In the genomic region with DNA sequence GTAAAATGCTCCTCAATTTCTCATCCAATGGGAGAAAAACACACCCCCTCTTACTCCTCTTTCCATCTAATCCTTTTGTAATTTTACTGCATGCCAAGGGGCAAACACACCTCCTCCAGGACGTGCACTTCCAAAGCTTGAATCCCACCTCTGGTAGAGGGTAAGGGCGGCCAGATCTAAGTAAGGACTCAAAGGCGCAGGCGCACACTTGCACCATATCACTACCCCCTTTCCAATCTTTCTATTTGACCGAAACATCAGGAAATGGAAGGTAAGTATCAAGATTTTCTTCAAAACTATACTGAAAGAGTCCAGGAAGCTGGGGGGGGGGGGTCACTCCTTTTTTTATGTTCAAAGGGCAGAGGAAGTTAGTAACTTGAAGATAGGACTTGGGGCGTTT, we compare ENCODE assay signal across 8 mouse cellular contexts. TPM values are rescaled to one million over a fixed set of nuclear protein-coding genes. Genes with fewer than 3 reads are reported as not detected.
DNase-seq lines count a peak whose midpoint lies in the region; ATAC-seq and TF ChIP-seq lines count a peak whose summit lies in the region.

A gene (plus strand): TSS at position 109 of the 400 bp plus-strand sequence.

- peak within 1 kb of the TSS; percentile 95 for H3K27ac ChIP-seq in forebrain, embryonic 10.5 days
- H3K27ac ChIP-seq in limb, embryonic 13.5 days = no peak within 1 kb of the TSS
- H3K27ac ChIP-seq in small intestine, adult 2 months (ENCODE audit: insufficient read depth, low read depth, low read length) = no peak within 1 kb of the TSS

- TF ChIP-seq POLR2A in small intestine, adult 2 months (IDR thresholded peaks at IDR 0.05; ENCODE audit: low read depth, low read length) = no peak

- peaks cover 13% of the 10 kb centered on the region for H3K9me3 ChIP-seq in megakaryocyte, embryonic 14.5 days
- no peaks in the 10 kb centered on the region for H3K9me3 ChIP-seq in forebrain, embryonic 10.5 days
- no peaks in the 10 kb centered on the region for H3K9me3 ChIP-seq in limb, embryonic 13.5 days

- ATAC-seq in megakaryocyte, adult 5-6 weeks (ENCODE audit: poor library complexity, severe bottlenecking) = no peak
- ATAC-seq in limb, embryonic 13.5 days (ENCODE audit: low FRiP score, low read depth) = no peak

- peaks cover 94% of the 10 kb centered on the region for H3K27me3 ChIP-seq in megakaryocyte, embryonic 14.5 days (replicated peaks)
- H3K27me3 ChIP-seq in forebrain, embryonic 10.5 days (ENCODE audit: poor library complexity, severe bottlenecking) = peaks cover 98% of the 10 kb centered on the region
- H3K27me3 ChIP-seq in limb, embryonic 13.5 days = peaks cover 88% of the 10 kb centered on the region
- H3K27me3 ChIP-seq in small intestine, adult 2 months (ENCODE audit: control insufficient read depth, insufficient read depth, low read length) = peaks cover 65% of the 10 kb centered on the region

- TF ChIP-seq CTCF in small intestine, adult 2 months (IDR thresholded peaks at IDR 0.05; ENCODE audit: extremely low read depth, insufficient read length, insufficient replicate concordance, low read depth, low read length) = no peak

- H3K4me3 ChIP-seq in megakaryocyte, embryonic 14.5 days (replicated peaks) = peak within 1 kb of the TSS; percentile 91
- peak within 1 kb of the TSS; percentile 66 for H3K4me3 ChIP-seq in forebrain, embryonic 10.5 days
- peak within 1 kb of the TSS; percentile 47 for H3K4me3 ChIP-seq in limb, embryonic 13.5 days
- peak within 1 kb of the TSS; percentile 59 for H3K4me3 ChIP-seq in small intestine, adult 2 months (ENCODE audit: low read depth, low read length)

- peak; percentile 37 for DNase-seq in forebrain, embryonic 10.5 days (ENCODE audit: extremely low spot score, low spot score)
- no peak for DNase-seq in left cerebral cortex, adult 8-10 months (ENCODE audit: low spot score in 2 of 2)
- DNase-seq in thymus, postnatal 25 days = no peak
- no peak for DNase-seq in adrenal gland, adult 2 months

- peaks cover 47% of the 10 kb centered on the region for H3K4me1 ChIP-seq in megakaryocyte, embryonic 14.5 days
- peaks cover 88% of the 10 kb centered on the region for H3K4me1 ChIP-seq in forebrain, embryonic 10.5 days
- H3K4me1 ChIP-seq in limb, embryonic 13.5 days = peaks cover 35% of the 10 kb centered on the region
- H3K4me1 ChIP-seq in small intestine, adult 2 months (ENCODE audit: control insufficient read depth, insufficient read depth, insufficient read length, low read length) = peaks cover 18% of the 10 kb centered on the region

- under 1% methylated on average over 6 of the region's 6 CpGs for WGBS in forebrain, embryonic 10.5 days
- WGBS in limb, embryonic 13.5 days = 1% methylated on average over 6 of the region's 6 CpGs
- WGBS in small intestine, adult 2 months = 6% methylated on average over 6 of the region's 6 CpGs

- peak within 1 kb of the TSS; percentile 35; the same call in 1 of the 2 replicates for H3K9ac ChIP-seq in limb, embryonic 13.5 days

- peak within 1 kb of the TSS; percentile 72 for H3K4me2 ChIP-seq in limb, embryonic 13.5 days (replicated peaks)

- no peaks in the 10 kb centered on the region for H3K36me3 ChIP-seq in megakaryocyte, embryonic 14.5 days (replicated peaks; ENCODE audit: low read length)
- H3K36me3 ChIP-seq in forebrain, embryonic 10.5 days (replicated peaks) = peaks cover 19% of the 10 kb centered on the region
- no peaks in the 10 kb centered on the region for H3K36me3 ChIP-seq in limb, embryonic 13.5 days
- no peaks in the 10 kb centered on the region for H3K36me3 ChIP-seq in small intestine, adult 2 months (ENCODE audit: control insufficient read depth, insufficient read depth, low read length)

RNA-seq across cellular contexts. Expression of the gene that starts here (rescaled TPM):
- not detected in 2 replicates for polyA plus RNA-seq in megakaryocyte, embryonic 14.5 days (2012; ENCODE audit: insufficient read depth, low replicate concordance)
- total RNA-seq in megakaryocyte, adult 5-6 weeks (2015) = not detected in 2 replicates
- total RNA-seq in megakaryocyte, adult 5-6 weeks (2017) = not detected in 2 replicates
- polyA plus RNA-seq in forebrain, embryonic 10.5 days (2016; fragmentation: Nextera tagmentation; extraction: Ambion mirVana) = 17.5 and 20.9 TPM in 2 replicates
- polyA plus RNA-seq in limb, embryonic 13.5 days (2015; fragmentation: Nextera tagmentation; extraction: Ambion mirVana) = 2.2 and 2.9 TPM in 2 replicates
- polyA plus RNA-seq in small intestine, adult 2 months (2012; rRNA removed) = not detected in 2 replicates
- total RNA-seq in left cerebral cortex, adult 8-10 months (2022) = 1 to 10 TPM; 1.7 to 3.9 (median 2.8) TPM
- total RNA-seq in adrenal gland, adult 2 months (2021) = not detected
- polyA plus RNA-seq in adrenal gland, adult 2 months (2012; rRNA removed) = not detected in 2 replicates
